Mouse (Mus musculus): Measurements from ENCODE around the gene Fgfr2.

The Fgfr2 gene

GRCm38 (mm10) chr7:131557751-131558150 lies 1565.4 kb downstream of the Fgfr2 start:
- DNase-seq (ENCODE audit: low read depth, low spot score): no peak

- peak; percentile 67 for DNase-seq (ENCODE audit: low read depth, low spot score)
Measured at GRCm38 (mm10) chr7:131556541-131557271, 1566.4 kb downstream of the Fgfr2 start.

GRCm38 (mm10) chr7:131556116-131556515 lies 1567.0 kb downstream of the Fgfr2 start:
- no peak for DNase-seq (ENCODE audit: low read depth, low spot score)

- DNase-seq (ENCODE audit: low read depth, low spot score): peak; percentile 74
Measured at GRCm38 (mm10) chr7:131555301-131556081, 1567.7 kb downstream of the Fgfr2 start.

GRCm38 (mm10) chr7:131554341-131555180 lies 1568.6 kb downstream of the Fgfr2 start:
- peak; percentile 61 for DNase-seq (ENCODE audit: low read depth, low spot score)

- DNase-seq (ENCODE audit: low read depth, low spot score): peak; percentile 71
Measured at GRCm38 (mm10) chr7:131553771-131554175, 1569.4 kb downstream of the Fgfr2 start.

- no peak for DNase-seq (ENCODE audit: low read depth, low spot score)
Measured at GRCm38 (mm10) chr7:131552781-131553180, 1570.4 kb downstream of the Fgfr2 start.

- DNase-seq (ENCODE audit: low read depth, low spot score): peak; percentile 35
Measured at GRCm38 (mm10) chr7:131551931-131552741, 1571.0 kb downstream of the Fgfr2 start.

GRCm38 (mm10) chr7:131551471-131551870 lies 1571.7 kb downstream of the Fgfr2 start:
- DNase-seq (ENCODE audit: low read depth, low spot score): no peak

GRCm38 (mm10) chr7:131548473-131548872 lies 1574.7 kb downstream of the Fgfr2 start, which contains the start of gene Hmx2:
Gene Hmx2 (plus strand): TSS chr7:131548773.
- no peak for DNase-seq (ENCODE audit: low read depth, low spot score)

- no peak for DNase-seq (ENCODE audit: low read depth, low spot score)
Measured at GRCm38 (mm10) chr7:131547481-131547880, 1575.7 kb downstream of the Fgfr2 start.

GRCm38 (mm10) chr7:131546423-131546822 lies 1576.7 kb downstream of the Fgfr2 start:
- no peak for DNase-seq (ENCODE audit: low read depth, low spot score)

- DNase-seq (ENCODE audit: low read depth, low spot score): no peak
Measured at GRCm38 (mm10) chr7:131545701-131546385, 1577.3 kb downstream of the Fgfr2 start.

- no peak for DNase-seq (ENCODE audit: low read depth, low spot score)
Measured at GRCm38 (mm10) chr7:131544871-131545270, 1578.3 kb downstream of the Fgfr2 start.

- peak; percentile 74 for DNase-seq (ENCODE audit: low read depth, low spot score)
Measured at GRCm38 (mm10) chr7:131543623-131544481, 1579.3 kb downstream of the Fgfr2 start.

GRCm38 (mm10) chr7:131542872-131543622 lies 1580.1 kb downstream of the Fgfr2 start:
- peak; percentile 59 for DNase-seq (ENCODE audit: low read depth, low spot score)

GRCm38 (mm10) chr7:131542115-131542871 lies 1580.9 kb downstream of the Fgfr2 start, which contains the start of gene Hmx3:
Gene Hmx3 (plus strand): TSS chr7:131542867.
- DNase-seq (ENCODE audit: low read depth, low spot score): peak; percentile 87

All from ZHBTc4 (cell line).